Mouse (Mus musculus) liver, embryonic 14.5 days (tissue): Measurements from ENCODE around the gene Tmem135.
A peak's percentile ranks its signal among the peaks of the same experiment; 100 is the strongest.

Source experiments
- CTCF ChIP-seq: IDR thresholded peaks from 2 replicates; pipeline ENCODE4 v1.5.1; 2016; ENCODE audit warnings: antibody characterized with exemption, low read depth, control low read depth
- EP300 ChIP-seq: IDR thresholded peaks from 2 replicates; pipeline ENCODE4 v1.6.1; 2016; ENCODE audit warnings: antibody characterized with exemption, low read depth

DNA sequence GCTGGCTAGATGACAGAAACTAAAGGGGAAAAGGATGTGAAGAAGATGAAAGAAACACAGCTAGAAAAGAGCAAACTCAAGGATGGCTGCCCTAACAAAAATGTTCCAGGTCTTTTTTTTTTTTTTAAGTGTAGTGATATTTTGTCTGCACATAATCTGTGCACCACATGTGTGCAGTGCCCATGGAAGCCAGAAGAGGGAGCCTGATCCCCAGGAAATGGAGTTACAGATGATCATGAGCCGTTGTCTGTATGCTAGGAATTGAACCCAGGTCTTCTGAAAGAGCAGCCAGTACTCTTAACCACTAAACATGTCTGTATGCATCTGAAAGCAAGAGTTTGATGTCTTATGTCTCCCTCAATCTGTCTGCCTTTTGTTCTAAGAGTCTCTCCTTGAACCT, 92.5 kb downstream of the Tmem135 start:
- peak; percentile 29; the same call in 1 of the 2 replicates for TF ChIP-seq CTCF
- no peak for TF ChIP-seq EP300
